Mouse (Mus musculus) common myeloid progenitor, adult 5-6 weeks (primary cell): ENCODE results near the gene Gm44596. TPM values are rescaled to one million over a fixed set of nuclear protein-coding genes. Genes with fewer than 3 reads are reported as not detected.
A peak's percentile ranks its signal among the peaks of the same experiment; 100 is the strongest.

Source experiments
- ATAC-seq: replicated peaks from 2 replicates; pipeline ENCODE4 v1.8.0; 2016; ENCODE audit warnings: low read depth, mild to moderate bottlenecking, moderate TSS enrichment, inconsistent platforms; ENCODE audit not compliant: poor library complexity, severe bottlenecking
- total RNA-seq: library from RNA; stranded (forward); fragments of 200-1000, 187-1606 nt; gene quantifications from 2 replicates; pipeline ENCODE4 v1.2.3, GENCODE M21; 2017

Gene Gm44596
- total RNA-seq, 1 experiment from 2014 or later = not detected

DNA sequence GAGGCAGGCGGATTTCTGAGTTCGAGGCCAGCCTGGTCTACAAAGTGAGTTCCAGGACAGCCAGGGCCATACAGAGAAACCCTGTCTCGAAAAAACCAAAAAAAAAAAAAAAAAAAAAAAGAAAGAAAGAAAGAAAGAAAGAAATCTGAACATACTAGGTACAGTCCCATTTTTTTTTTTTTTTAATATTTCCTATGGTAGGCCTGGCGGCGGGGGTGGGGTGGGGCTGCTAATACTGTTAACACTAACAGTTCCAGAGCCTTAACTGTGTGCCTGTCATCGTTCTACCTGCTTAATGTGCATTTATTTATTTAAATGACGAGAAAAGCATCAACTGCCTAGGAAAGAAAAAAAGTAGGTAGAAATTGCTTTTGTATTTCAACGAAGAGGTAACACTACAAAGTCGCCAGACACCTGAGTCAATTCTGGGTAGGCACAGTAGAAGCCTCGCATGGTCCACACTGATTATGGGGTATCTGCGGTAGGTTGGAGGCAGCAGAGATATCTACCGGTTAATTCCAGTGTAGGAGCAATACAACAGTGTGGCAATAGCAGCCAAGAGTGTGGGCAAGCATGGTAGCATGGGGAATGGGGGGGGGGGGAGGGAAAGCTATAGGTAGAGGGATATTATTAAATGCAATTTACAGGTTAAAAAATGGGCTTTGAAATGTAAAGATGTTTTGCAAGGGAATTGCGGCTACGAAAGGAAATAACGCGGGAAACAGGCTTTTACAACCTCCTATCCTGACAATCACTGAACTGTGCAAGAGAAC is 48.4 kb downstream of the Gm44596 start:
- peak; percentile 33; the same call in 1 of the 2 replicates for ATAC-seq

DNA sequence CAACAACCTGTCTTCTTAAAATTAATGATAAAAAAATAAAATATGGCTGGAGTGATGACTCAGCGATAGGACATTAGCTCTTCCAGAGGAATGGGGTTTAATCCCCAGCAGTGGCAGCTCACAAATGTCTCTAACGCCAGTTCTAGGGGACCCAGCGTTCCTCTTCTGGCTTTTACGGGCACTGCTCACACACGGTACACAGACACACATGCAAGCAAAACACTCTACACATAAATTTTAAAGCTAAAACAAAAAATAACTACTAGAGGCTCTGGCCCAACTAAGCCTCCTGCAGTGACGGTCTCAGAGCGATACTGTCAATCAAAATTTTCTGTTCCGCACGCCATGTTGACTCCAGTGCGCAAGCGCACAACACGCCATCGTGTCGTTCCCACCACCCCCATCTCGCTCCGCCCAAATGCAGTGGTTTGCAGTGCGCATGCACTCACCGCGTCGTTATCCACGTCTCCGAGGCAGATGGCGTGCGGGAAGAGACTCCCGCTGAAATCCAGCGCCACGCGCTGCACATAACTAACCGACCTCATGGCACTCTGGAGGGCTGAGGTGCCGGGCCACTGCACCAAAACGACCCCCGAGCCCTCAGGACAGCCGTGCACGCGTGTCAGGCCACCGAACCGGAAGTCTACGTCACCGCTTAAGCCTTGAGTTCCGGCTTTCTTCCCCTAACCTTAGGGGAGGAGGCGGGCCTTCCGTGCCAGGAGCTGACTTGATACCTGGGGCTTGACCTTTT is 49.1 kb downstream of the Gm44596 start, which contains the start of gene Itfg2:
TSS of gene Itfg2 (minus strand) at position 663 of the 751 bp plus-strand sequence.
- ATAC-seq = peak; percentile 93

DNA sequence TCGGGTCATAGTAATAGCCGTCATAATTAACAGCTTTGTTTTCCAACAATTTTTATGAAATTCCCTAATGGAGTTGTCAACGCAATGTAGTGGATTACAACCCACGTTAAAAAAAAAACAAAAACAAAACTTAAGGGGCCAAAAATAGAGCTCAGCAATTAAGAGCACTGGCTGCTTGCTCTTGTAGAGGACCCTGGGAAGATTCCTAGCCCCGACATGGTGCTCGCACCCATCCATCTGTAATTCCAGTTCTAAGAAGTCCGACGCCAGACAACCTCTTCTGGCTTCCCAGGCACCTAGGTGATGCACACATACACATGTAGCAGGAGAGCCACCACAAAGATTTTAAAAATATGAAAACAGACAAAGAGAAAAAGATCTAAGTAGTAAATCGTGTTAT is 49.7 kb downstream of the Gm44596 start:
- no peak for ATAC-seq

DNA sequence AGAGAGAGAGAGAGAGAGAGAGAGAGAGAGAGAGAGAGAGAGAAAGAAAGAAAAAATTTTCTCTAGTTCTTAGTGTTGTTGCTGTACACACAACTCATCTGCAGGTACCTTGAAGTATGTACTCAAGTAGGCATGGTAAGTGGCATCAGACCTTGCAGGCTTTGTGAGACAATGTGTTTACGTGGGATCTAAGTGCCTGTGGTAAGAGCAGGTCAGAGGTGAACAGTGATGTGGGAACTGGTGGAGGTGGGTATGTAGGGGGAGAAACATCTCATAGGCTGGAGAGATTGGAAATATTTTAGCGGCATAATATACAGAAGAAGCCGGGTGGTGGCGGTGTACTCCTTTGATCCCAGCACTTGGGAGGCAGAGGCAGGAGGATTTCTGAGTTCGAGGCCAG is 52.3 kb downstream of the Gm44596 start:
- ATAC-seq = no peak

DNA sequence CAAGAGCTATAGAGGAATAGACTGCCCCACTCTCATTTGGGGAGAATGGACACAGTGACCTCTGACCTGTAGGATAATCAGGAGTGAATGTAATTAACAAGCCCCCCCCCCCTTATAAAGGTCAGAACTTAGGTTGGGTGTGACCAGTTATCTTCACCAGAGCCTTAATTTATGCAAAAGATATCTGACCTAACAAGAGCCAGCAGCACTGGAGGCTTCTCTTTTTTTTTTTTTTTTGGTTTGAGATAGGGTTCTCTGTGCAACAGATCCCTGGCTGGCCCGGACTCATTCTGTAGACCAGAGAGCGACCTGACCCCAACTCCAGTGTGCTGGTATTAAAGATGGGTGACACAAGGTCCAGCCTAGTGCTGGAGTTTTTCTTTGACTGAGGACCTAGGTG is 54.0 kb downstream of the Gm44596 start:
- ATAC-seq = no peak

DNA sequence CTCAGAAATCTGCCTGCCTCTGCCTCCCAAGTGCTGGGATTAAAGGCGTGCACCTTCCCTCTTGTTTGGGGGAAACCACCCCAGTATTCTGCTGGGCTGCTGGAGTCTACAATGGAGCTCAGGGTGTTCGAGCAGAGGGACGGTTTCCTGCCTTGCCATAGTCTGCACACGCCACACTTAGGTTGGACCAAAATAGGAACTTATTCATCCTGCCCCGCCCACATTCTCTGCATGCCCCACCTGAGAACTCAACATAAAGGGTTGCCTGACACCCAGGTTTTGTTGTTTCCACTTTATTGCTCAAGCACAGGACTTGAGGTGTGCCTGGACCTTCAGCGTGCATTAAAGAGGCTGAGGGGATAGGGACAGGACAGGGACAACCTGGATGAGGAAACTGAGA is 54.5 kb downstream of the Gm44596 start:
- no peak for ATAC-seq

DNA sequence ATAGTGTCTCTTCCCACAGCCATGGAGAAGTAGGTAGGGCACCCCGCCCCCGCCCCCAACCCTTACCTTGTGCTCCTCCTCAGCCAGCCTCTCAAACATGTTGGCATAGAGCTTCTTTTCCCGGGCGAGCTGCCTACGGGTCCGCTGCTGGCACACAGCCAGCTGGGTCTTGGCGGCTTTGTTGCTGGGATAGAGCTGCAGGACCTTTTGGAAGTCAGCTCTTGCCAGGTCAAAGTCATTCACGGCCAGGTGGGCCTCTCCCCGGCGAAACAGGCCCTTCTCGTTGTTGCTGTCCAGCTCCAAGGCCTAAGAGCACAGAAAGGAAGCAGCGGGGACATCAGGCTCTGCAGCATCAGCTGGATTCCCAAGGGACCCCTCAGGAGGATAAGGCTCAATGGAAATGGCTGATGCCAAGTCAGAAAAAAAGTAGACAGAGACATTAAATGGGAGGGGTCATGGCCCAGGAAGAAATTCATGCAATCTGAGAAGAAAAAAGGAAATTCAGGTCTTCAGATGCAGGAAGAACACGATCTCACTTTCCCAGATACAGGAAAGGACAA is 57.1 kb downstream of the Gm44596 start:
- no peak for ATAC-seq

DNA sequence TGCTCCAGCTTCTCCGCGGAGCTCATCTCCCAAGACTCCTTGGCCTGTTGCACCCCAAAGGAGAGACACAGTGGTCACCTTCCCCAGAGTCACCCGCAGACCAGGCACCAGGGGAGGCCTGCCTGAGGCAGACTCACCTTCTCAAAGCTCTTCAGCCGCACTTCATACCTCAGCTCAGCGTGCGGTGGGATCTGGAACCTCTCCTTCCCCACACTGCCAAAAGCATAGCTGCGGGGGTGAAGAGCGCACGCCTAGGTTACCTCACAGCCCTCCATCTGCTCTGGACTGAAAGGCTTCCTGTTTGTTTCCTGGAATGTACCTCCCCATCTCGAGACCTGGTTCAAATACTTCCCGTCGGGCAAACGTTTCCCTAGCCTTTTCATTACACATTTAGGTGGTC is 58.3 kb downstream of the Gm44596 start:
- ATAC-seq = no peak

DNA sequence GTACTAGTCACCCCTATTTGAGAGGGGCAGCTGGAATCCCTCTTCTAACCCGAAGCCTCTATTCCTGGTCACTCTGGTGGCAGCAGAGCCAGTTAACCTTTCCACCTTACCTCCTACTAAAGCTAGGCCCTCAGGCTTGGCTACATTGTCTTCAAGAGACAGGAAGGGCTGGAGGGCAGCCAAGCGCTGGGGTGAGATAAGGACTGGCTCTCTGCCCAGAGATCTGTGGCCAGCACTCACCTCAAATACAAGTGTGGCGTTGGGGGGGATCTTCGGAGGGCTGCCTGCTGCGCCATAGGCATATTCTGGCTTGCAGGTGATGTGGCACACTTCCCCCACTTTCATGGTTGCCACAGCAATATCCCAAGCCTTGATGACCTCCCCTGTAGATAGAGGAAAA is 60.2 kb downstream of the Gm44596 start:
- peak; percentile 36 for ATAC-seq

DNA sequence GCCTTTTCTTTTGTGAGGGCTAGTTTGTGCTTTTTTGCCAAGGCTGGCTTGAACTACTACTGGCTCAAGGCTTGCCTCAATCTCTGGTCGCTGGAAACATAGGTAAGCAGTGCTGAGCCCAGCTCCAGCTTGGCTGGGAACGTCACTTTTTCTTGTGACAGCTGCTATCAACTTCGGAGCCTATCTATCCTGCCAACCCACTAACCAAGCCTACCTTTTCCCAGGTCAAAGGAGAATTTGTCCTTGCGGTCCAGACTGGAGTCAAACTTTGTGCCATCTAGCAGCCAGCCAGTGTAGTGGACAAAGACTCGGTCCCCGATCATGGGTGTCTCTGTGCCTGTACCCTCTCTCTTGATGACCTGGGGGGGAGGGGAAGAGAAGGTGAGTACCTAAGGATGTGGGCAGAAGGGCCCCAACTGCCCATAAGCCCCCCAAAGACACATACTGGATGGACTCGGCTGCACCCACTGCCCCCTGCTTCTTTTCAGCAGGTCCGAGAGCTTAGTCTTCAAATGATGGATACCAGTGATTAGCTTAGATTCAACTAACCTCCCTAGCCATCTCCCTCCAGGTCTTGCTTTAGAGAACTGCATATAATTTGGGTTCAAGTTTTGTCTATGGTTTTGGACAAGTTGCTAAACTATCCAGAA is 61.2 kb downstream of the Gm44596 start:
- no peak for ATAC-seq

DNA sequence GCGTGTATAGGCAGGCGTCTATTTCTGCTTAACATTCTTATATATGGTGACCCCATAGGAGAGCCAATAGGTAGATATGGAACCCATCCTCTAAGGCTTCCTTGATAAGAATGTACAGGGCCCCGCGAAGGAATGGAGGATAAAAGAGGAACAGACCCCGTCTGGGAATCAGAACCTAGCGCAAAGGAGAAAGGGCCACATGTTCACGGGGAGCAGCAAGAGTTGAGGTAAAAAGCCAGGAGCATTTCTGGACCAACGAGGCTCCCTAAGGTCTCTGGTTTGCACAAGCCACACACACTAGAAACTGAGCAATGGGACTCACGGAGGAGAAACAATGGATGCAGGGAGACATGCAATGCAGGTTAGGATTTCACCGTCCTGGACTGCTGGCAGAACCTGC is 62.0 kb downstream of the Gm44596 start:
- ATAC-seq = no peak

DNA sequence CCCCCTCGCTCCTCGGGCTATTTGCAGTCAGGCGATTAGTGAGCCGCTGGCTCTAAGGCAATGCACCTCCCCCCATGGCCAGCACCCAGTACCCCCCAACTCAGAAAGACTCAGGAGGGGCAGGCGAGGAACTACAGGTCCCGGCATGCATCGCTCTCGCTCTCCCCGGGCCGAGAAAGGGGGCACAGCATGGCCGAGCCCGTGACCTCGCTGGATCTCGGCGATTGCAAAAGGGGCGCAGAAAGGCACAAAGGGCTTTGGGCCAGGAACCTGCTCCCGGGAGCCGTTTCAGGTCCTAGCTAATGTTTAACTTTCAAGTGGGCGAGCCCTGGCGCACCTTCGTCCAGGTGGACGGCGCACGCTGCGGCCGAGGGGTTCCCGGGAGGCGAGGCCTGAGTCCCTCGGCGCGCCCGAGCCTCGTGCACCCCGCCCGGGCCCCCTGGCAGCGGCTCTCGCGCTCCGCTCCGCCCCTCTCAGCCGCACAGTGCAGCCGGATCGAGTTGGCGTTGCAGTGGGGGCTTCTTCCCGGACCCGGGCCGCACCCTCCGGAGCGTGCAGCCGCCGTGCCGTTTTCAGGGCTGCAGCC is 62.5 kb downstream of the Gm44596 start:
- peak; percentile 34 for ATAC-seq

DNA sequence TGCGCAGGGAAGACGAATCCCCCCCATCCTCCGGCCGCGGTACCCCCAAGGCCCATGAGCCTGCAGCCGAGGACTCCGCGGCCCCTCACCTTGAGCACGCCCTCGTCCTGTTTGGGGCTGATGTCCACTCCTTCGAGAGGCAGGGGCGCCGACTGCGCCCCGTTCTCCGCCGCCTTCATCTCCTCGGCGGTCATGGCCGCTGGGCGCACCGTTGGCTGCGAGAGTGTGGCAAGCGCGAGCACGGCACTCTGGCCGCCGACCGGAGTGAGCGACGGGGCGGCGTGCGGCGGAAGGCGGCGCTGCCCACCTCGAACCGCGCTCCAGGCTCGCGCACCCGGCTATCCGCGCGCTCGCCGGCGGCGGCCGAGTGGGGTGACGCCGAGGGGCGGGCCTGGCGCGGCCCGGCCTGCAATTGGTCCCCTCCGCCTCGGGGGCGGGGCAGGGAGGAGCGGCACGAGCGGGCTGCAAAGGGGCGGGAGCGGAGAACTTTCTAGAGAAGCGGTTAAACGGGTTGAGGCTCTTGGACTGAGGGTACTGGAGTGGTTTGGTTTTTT is 63.1 kb downstream of the Gm44596 start, which contains the start of gene Fkbp4:
TSS of gene Fkbp4 (minus strand) at position 361 of the 554 bp plus-strand sequence.
- ATAC-seq = peak; percentile 73

DNA sequence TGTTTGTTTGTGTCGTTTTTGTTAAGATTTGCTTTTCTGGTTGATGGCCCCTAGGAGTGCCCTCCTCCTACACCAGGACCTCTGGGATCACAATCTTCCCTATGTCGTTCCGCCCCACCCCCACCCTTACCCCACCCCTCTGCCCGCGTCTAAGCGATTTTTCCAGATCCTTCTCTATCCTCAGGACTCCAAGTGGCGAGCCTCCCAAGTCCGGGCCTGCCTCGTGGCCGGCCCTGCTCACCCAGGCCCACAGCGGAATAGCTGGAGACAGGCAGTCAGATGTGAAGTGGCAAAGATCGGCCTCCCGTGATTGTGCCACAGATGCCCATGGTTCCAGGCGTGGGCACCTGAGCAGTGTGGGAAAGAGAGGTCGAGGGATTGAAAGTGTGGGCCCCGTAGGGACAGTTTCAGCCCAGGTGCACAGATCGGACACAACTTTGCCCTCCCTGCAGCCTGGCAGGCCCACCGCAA is 63.6 kb downstream of the Gm44596 start:
- ATAC-seq = no peak

DNA sequence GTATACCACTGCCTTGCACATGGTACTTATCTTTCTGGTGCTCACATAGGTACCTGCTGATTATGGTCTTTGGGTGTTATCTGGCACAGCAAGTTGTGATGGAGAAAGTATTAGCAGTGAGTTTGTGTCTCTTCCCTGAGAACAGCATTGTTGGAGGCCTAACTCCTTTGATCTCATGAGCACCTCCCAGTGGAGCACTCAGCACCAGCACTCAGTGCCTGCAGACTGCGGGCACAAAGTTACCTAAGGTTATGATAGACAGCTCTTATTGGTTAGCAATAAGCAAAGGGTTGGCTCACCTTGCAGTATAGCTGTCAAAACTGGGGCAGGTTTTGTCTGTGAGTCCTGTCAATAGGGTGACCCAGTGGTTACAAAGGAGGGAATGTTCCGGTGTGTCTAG is 64.9 kb downstream of the Gm44596 start:
- peak; percentile 11; the same call in 1 of the 2 replicates for ATAC-seq

DNA sequence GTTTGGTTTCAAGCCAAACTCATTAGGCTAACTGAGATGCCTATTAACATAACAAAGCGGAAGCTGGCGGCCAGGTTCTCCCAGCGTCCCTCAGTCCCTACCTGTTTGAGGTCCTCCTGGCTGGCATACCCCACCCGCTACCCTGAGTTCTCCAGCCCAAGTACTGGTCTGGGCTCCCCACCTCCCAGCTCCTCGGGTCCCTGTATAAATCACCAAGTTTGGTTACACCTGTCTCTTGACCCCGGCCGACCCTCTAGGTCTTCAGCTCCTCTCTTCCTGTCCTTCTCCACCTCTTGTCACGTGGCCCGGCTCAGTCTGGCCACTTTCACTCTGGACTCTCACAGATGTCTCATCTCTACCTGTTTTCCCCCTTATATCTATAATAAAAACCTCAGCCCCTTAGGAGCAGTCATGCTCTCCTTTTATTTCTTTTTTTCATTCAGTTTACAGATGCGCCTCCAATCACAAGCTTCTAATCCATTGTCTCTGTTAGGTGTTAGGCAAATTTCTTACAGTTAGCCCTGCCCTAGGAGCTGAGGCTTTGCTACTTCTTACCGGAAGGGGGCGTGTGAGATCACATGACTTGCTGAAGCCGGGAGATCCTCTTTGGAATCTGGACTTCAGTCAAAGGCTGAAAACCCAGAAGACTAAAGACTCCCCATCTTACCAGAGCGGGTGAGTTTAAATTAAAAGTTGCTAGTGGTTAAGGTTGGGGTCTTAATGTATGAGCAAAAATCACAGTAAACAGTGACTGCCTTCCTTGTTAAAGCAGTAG is 70.6 kb downstream of the Gm44596 start:
- ATAC-seq = peak; percentile 88

DNA sequence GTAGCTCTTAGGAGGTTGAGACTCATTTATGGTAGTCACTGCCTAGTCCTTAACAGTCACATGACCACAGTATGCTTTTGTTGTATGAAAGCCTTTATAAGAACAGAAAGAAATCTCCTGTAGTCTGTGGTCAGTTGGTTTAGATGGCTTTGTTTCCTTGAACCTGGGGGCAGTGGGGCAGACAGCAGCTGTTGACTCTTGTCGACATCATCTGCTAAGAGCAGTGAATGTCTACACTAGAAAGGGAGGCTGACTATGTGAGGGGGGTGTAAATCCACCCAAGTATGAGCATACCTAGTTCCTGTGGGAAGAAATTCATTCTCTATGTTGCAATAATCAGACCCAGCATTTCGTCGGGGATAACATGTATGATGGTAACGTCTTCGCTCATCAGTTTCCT is 71.8 kb downstream of the Gm44596 start:
- no peak for ATAC-seq

DNA sequence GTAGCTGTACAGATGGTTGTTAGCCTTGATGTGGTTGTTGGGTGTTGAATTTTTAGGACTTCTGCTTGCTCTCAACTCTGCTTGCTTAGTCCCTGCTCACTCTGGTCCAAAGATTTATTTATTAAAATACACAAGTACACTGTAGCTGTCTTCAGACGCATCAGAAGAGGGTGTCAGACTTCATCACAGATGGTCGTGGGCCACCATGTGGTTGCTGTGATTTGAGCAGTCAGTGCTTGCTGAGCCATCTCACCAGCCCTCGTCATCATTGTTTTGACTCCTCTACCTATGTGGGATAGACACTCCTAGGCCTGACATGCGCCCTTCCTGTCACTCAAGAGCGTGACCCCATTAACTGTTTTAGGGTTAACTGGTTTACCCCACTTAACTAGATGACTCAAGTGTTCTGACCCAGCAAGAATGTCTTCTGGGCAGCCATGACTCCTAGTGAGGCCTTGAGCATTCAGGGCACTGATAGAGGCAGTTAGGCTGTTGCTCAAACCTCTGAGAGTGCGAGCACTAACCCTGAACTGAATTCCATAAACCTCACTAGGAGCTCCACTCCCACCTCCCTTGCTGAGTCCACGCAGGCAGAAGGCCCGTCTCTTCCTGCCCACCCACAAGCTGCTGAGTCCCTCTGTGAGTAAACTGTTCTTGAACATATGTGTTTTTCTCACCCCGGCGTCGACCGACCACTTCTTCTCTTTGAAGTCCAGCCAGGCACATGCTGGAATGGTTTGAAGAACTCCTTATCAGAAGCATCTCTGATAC is 80.7 kb downstream of the Gm44596 start:
- no peak for ATAC-seq
